Mouse (Mus musculus) lung, embryonic 16.5 days (tissue): ENCODE measurements around the gene Sectm1a. TPM values are rescaled to one million over a fixed set of nuclear protein-coding genes. Genes with fewer than 3 reads are reported as not detected.

Experiments used
- ATAC-seq: fragments of 200-750 bp; cut with Nextera tagmentation; 2 replicates; pipeline ENCODE4 v1.8.0; 2017; ENCODE audit warnings: low read depth, mild to moderate bottlenecking, moderate library complexity
- H3K27ac ChIP-seq: fragments of 300-500 bp; sonication (generic); 2 replicates; pipeline ENCODE4 v1.5.1; 2014; ENCODE audit warnings: mild to moderate bottlenecking, control low read depth, low read length
- H3K27me3 ChIP-seq: fragments of 300-500 bp; sonication (generic); 2 replicates; pipeline ENCODE4 v1.6.1; 2014; ENCODE audit warnings: low read depth, low read length, mixed read lengths; ENCODE audit not compliant: control insufficient read depth, insufficient read depth
- H3K36me3 ChIP-seq: fragments of 300-500 bp; sonication (generic); 2 replicates; pipeline ENCODE4 v1.6.1; 2014; ENCODE audit warnings: low read length; ENCODE audit not compliant: control insufficient read depth, insufficient read depth
- H3K4me1 ChIP-seq: fragments of 300-500 bp; sonication (generic); replicated peaks from 2 replicates; pipeline ENCODE4 v1.6.1; 2014; ENCODE audit warnings: low read length, mixed read lengths; ENCODE audit not compliant: control insufficient read depth, insufficient read depth
- H3K4me2 ChIP-seq: fragments of 300-500 bp; sonication (generic); 2 replicates; pipeline ENCODE4 v1.6.1; 2014; ENCODE audit warnings: low read depth, low read length, control low read depth
- H3K4me3 ChIP-seq: fragments of 300-500 bp; sonication (generic); 2 replicates; pipeline ENCODE4 v1.5.1; 2014; ENCODE audit warnings: mild to moderate bottlenecking, low read length, control low read depth
- H3K9ac ChIP-seq: fragments of 300-500 bp; sonication (generic); 2 replicates; pipeline ENCODE4 v1.6.1; 2014; ENCODE audit warnings: low read length, control low read depth
- H3K9me3 ChIP-seq: fragments of 300-500 bp; sonication (generic); 2 replicates; pipeline ENCODE4 v1.6.1; 2016; ENCODE audit warnings: low read length; ENCODE audit not compliant: control insufficient read depth
- WGBS: fragments of 180-500 bp; shearing (Covaris S2); extraction: QIAGEN DNeasy Blood & Tissue Kit; methylation state at CpG from one replicate; pipeline ENCODE4 v1.1.7; 2014; 5-methylcytosine and 5-hydroxymethylcytosine counted together
- polyA plus RNA-seq: library from polyadenylated mRNA; unstranded; fragments of >200 nt; fragmentation: Nextera tagmentation; extraction: Ambion mirVana; gene quantifications from 2 replicates; pipeline ENCODE4 v1.2.1, GENCODE M21; 2015

The Sectm1a gene
- polyA plus RNA-seq, 1 experiment from 2014 or later = not detected

GRCm38 (mm10) chr11:121099762-121100161 lies 18.7 kb upstream of the Sectm1a start:
- no peak for ATAC-seq
- no peak overlapping the region for H3K27ac ChIP-seq
- H3K4me3 ChIP-seq = no peak overlapping the region
- H3K27me3 ChIP-seq = no peaks in the 10 kb centered on the region
- no peaks in the 10 kb centered on the region for H3K36me3 ChIP-seq
- H3K4me1 ChIP-seq = peaks cover 2% of the 10 kb centered on the region; the same call in 1 of the 2 replicates
- no peak overlapping the region for H3K9ac ChIP-seq
- H3K4me2 ChIP-seq = no peak overlapping the region
- WGBS = 56% methylated on average over 7 of the region's 7 CpGs
- H3K9me3 ChIP-seq = no peaks in the 10 kb centered on the region

GRCm38 (mm10) chr11:121092606-121093585 lies 11.9 kb upstream of the Sectm1a start:
- Histone ChIP-seq H3K9me3 (no peaks in the 10 kb centered on the region), H3K4me2 (no peak overlapping the region), H3K4me1 (peaks cover 6% of the 10 kb centered on the region; the same call in 1 of the 2 replicates), H3K27me3 (no peaks in the 10 kb centered on the region), H3K4me3 (no peak overlapping the region), H3K27ac (no peak overlapping the region), H3K36me3 (no peaks in the 10 kb centered on the region), H3K9ac (no peak overlapping the region)
- 87% methylated on average over 14 of the region's 14 CpGs for WGBS
- no peak for ATAC-seq

DNA sequence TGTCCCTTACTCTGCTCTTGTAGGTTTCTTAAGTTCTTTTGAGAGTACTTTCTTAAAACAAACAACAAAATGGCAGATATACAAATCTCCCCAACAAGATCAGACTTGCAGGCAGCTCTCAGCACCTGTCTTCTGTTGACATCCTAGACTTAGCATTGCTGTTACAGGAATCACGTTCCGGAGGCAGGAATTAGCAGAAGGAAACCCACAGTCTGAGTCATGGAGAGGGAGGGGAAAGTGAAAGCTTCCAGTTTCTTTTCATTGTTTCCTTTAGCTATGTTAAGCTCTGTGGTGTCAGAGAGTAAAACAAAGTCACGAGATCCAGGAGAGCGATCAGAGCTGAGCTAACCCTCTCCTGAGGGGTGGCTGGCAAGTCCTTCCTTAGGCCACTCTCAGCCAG lies 9.9 kb upstream of the Sectm1a start:
- no peak overlapping the region for H3K4me3 ChIP-seq
- no peaks in the 10 kb centered on the region for H3K9me3 ChIP-seq
- no peaks in the 10 kb centered on the region for H3K27me3 ChIP-seq
- no peak overlapping the region for H3K27ac ChIP-seq
- no peak for ATAC-seq
- peaks cover 6% of the 10 kb centered on the region; the same call in 1 of the 2 replicates for H3K4me1 ChIP-seq
- 38% methylated on average over 4 of the region's 4 CpGs for WGBS
- H3K9ac ChIP-seq = no peak overlapping the region
- H3K36me3 ChIP-seq = no peaks in the 10 kb centered on the region
- no peak overlapping the region for H3K4me2 ChIP-seq

GRCm38 (mm10) chr11:121089756-121090546 lies 8.9 kb upstream of the Sectm1a start:
- no peaks in the 10 kb centered on the region for H3K27me3 ChIP-seq
- no peak overlapping the region for H3K4me2 ChIP-seq
- no peaks in the 10 kb centered on the region for H3K36me3 ChIP-seq
- no peak overlapping the region for H3K27ac ChIP-seq
- ATAC-seq = no peak
- 59% methylated on average over 2 of the region's 2 CpGs for WGBS
- H3K9me3 ChIP-seq = no peaks in the 10 kb centered on the region
- H3K4me3 ChIP-seq = no peak overlapping the region
- H3K9ac ChIP-seq = no peak overlapping the region
- peaks cover 5% of the 10 kb centered on the region; the same call in 1 of the 2 replicates for H3K4me1 ChIP-seq

GRCm38 (mm10) chr11:121088997-121089396 lies 8.0 kb upstream of the Sectm1a start:
- H3K27me3 ChIP-seq = no peaks in the 10 kb centered on the region
- H3K9me3 ChIP-seq = no peaks in the 10 kb centered on the region
- H3K4me2 ChIP-seq = no peak overlapping the region
- H3K27ac ChIP-seq = no peak overlapping the region
- H3K36me3 ChIP-seq = no peaks in the 10 kb centered on the region
- H3K4me3 ChIP-seq = no peak overlapping the region
- peaks cover 3% of the 10 kb centered on the region; the same call in 1 of the 2 replicates for H3K4me1 ChIP-seq
- 46% methylated on average over 6 of the region's 6 CpGs for WGBS
- no peak overlapping the region for H3K9ac ChIP-seq
- no peak for ATAC-seq

DNA sequence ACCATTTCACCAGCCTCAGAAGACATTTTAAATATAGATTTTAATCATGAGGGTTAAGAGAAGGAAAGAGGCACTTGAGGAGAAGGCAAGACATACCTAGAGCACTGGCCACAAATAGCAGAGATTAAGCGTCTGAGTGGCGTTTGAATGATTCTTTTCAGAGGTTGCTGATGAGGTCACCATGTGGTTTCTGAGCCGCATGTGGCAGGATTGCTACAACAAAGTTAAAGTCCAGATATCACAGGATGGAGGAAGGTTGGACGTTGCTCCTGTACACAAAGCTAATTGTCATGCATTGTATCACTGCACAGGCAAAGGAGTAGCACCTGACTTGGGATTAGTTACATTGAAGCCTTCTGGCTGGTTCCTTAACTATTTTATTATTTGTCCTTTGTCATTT lies 5.3 kb upstream of the Sectm1a start:
- Histone ChIP-seq H3K4me1 (peaks cover 3% of the 10 kb centered on the region; the same call in 1 of the 2 replicates), H3K4me2 (no peak overlapping the region), H3K9me3 (no peaks in the 10 kb centered on the region), H3K27me3 (no peaks in the 10 kb centered on the region), H3K27ac (no peak overlapping the region), H3K9ac (no peak overlapping the region), H3K4me3 (no peak overlapping the region), H3K36me3 (no peaks in the 10 kb centered on the region)
- no peak for ATAC-seq
- WGBS = 41% methylated on average over 4 of the region's 4 CpGs

DNA sequence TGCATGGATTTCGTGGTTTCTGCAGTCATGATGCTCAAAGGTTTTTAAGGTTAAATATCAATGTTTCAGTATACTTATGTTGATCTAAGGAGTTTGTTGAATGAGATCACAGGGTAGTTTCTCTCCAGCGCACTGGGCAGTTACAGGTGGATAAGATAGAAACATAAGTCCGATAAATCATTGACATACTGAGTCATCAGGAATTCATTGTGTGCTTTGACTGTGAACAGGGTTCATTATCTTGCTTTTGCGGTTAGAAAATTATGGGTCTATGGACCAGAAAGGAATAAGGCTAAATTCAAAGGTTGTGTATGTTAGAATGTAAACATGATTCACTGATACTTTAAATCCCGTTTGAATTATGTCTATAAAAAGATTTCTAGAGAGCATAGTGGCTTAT lies 4.2 kb upstream of the Sectm1a start:
- Histone ChIP-seq H3K9me3 (no peaks in the 10 kb centered on the region), H3K4me3 (no peak overlapping the region), H3K27ac (no peak overlapping the region), H3K4me2 (no peak overlapping the region), H3K4me1 (no peaks in the 10 kb centered on the region), H3K36me3 (no peaks in the 10 kb centered on the region), H3K27me3 (no peaks in the 10 kb centered on the region), H3K9ac (no peak overlapping the region)
- 45% methylated on average over 5 of the region's 5 CpGs for WGBS
- ATAC-seq = no peak

DNA sequence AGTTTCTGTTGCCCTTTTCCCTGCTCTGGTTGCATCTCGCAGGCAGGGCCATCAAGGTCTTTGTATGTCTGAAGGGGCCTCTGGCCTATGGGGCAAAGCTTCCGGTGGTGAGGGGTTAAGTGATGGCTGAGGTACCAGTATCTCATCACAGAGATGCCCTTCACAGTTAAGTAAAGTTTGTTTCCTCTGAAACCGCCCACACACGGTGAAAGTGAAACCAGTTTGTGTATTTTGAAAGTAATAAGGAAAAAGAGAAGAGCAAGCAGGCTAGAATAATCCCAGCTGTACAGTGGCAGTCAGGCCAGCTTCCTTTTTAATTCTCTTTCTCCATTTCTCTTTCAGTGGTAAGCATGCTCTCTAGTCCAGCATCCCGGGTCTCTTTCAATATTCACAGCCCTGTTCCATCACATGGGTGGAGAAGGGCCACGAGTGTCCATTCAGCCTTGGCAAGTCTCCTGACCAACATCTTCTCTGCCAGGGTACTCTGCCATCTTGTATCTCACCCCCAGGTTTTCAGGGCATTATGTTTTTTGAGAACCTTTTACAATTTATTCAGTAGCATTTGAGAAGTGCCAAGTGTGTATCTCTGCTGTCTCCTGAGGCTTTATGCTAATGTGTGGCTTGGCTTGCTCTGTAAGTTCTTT lies 2.0 kb upstream of the Sectm1a start:
- no peak for ATAC-seq

GRCm38 (mm10) chr11:121082250-121082649 lies 1.2 kb upstream of the Sectm1a start:
- Histone ChIP-seq H3K27me3 (no peaks in the 10 kb centered on the region), H3K4me3 (no peak overlapping the region), H3K4me1 (no peaks in the 10 kb centered on the region), H3K27ac (no peak overlapping the region), H3K9ac (no peak overlapping the region), H3K9me3 (no peaks in the 10 kb centered on the region), H3K4me2 (no peak overlapping the region), H3K36me3 (no peaks in the 10 kb centered on the region)
- no peak for ATAC-seq
- 79% methylated on average over 3 of the region's 3 CpGs for WGBS

More for the DNA sequence above, 2.0 kb upstream of the Sectm1a start:
- no peaks in the 10 kb centered on the region for H3K4me1 ChIP-seq
- no peaks in the 10 kb centered on the region for H3K36me3 ChIP-seq
- H3K9ac ChIP-seq = no peak overlapping the region
- H3K9me3 ChIP-seq = no peaks in the 10 kb centered on the region
- no peak overlapping the region for H3K4me2 ChIP-seq
- H3K27ac ChIP-seq = no peak overlapping the region
- 47% methylated on average over 6 of the region's 6 CpGs for WGBS
- no peak overlapping the region for H3K4me3 ChIP-seq
- H3K27me3 ChIP-seq = no peaks in the 10 kb centered on the region
